Mouse (Mus musculus) mature B cell (primary cell): Measurements from ENCODE around the gene Tnni1.

Experiments used
- in situ Hi-C: fragments of 300-500 bp; cut with MboI; formaldehyde crosslinking; loops from 2 replicates; pipeline ENCODE4 v1.14.3; 2019

The Tnni1 gene

DNA sequence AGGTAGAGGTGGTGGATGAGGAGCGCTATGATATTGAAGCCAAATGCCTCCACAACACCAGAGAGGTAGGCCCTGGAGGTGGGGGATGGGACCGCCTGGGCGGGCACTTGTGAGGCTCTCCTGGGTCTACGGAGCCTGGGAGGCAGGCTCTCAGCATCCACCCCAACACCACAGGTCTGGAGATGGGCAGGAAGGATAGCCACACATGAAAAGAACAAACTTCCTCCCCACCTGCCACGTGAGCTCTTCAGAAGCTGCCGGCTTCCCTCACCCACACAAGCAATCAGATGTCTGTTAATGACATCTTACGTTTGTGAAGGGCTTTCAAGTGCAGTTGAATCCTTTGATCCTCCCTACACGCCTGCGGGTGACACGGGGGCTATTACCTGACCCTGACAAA, 28.3 kb downstream of the Tnni1 start:
- in situ Hi-C loops: no loop called here

DNA sequence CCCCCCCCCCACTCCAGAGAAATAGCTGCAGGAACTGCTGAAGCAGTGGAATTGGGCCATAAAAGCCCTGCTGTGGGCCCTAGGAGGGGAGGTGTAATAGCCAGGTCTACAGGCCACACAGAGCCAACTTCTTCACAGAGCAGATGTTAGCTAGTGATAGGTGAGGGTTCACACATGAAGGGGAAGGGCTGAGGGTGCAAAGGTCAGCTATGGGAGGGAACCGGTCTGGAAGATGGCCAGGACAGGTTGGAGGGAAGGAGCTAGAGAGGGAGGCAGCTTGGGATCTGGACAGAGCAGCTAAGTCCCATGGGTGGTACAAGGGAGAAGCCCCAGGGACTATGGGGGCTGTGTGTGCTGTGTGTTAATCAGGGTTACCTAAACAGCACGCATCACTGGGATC, 30.9 kb downstream of the Tnni1 start:
- in situ Hi-C loops: no loop called here

DNA sequence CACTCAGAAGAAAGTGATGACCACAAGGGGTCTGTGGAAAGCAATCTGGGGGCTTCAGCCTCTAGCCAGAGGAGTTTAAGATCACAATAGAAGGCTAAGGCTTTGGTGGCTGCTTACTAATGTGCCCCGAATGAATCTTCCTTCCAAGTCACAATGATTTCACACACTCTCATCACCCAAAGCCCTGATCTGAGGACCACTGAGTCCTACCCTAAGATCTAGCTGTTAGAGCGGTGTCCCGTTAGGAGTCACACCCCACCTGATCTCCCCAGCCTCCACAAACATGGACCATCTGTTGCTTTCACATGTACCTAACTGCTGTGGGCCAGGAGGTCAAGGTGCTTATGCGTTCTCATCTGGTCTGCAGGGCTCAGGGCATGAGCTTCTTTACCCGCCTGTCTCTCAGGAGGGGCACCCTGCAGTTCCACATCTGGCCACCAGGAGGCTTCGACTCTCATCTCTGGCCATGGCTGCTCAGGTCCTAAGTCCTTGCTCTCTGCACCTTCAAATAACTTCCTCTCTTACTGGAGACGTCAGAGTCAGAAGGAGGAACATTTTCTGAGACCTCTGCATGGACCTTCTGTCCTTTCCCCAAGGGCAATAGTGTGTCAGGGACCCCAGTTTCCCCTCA, 31.9 kb downstream of the Tnni1 start:
- in situ Hi-C loops: no loop called here

DNA sequence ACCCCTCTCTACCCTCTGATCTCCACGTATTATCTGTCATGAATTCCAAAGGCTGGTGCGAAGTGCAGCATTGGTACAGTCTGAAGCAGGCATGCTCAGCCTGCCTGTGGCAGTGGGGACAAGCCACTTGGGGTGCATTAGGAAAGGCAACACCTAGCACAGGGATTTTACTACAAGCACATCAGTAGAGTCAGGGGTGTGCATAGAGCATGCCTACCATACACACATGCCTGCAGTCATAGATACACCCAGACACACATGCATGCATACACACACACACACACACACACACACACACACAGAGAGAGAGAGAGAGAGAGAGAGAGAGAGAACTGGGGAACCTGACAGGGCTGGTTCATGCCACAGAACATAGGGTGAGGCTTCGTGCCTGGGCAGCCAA, 33.0 kb downstream of the Tnni1 start:
- in situ Hi-C loops: no loop called here

DNA sequence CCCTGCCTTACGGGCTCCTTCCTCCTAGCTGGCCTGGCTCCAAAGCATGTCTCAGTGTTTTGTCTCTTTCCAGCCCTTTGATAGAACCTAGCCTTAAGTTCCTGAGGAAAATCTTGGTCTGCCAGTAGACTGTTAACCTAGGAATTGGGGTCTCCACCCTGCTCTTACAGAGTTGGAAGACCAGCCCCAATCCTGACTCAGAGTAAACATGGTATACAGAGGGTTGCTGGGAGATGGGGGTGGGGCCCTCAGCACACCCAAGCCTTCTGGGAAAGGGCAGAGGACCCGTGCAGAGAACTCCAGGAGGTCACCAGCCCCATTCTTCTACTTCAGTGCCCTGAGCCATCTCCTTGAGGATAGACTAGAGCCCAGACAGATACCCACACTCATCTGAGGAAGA, 33.4 kb downstream of the Tnni1 start:
- in situ Hi-C loops: no loop called here

DNA sequence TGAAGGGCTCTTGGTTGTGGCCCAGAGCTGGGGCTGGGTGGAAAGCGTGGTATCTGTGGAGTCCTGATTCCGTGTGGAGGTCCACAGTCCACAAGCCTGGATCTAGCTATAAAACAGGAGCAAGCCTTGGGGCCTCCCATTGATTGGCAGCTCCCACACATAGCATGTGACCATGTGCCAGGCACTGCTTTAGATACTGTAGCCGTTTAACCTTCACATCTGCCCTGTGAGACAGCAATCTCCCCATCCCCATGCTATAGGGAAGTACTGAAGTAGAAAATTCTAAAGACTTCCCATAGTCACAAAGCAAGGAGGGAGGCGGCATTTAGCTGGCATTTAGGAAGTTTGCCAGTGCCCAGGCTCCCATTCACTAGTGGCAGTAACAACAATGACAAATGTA, 33.8 kb downstream of the Tnni1 start:
- in situ Hi-C loops: no loop called here

DNA sequence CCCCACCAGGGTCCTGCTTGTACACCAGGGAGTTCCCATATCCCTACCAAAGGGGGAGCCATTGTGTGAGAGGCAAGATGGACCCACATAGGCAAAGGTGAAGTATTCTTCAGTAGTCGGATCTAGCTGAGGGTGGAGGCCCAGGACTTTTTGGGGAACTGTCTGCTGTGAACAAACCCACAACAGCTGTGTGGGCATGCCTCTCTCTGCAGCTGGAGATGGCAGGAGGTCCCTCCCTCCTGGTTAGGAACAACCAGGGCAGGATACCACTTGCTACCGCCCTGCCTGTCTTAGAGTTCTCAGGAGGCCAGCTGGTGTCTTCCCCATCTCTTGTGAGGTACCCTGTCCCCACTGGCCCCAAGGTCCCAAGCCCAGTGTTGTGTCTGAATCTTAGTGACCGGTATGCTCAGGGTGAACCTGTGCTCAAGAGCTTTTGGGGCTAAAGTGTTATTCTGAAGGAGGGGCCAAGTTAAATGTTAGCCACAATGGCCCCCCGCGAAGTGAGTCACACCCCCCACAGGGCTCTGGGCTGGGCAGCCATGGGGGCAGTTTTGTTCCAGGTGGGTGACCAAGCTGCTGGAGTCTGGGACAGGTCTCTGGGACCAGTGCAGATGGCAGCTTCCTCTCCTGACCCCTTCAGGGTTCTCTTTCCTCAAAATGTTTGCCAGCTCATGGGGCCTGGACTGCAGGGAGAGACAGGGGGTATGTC, 34.6 kb downstream of the Tnni1 start:
- in situ Hi-C loops: no loop called here

DNA sequence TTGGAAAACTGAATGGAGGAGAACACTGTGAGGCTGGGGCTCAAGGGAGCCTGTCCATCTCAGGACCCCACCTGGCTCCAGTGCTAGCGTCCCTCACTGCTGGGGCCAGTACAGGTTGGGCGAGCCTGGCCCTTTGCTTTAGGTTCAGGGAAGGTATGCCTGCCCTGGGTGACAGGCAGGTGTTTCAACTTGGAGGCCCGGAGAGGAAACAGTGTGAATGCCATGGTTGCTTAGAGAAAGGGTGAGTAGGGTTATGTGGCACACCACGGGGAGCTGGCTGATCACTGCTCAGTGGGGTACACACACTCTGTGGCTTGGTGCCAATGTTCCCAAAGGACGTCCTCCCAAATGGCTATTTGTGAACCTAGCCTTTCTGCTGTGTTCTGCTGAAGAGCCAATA, 35.3 kb downstream of the Tnni1 start:
- in situ Hi-C loops: no loop called here

DNA sequence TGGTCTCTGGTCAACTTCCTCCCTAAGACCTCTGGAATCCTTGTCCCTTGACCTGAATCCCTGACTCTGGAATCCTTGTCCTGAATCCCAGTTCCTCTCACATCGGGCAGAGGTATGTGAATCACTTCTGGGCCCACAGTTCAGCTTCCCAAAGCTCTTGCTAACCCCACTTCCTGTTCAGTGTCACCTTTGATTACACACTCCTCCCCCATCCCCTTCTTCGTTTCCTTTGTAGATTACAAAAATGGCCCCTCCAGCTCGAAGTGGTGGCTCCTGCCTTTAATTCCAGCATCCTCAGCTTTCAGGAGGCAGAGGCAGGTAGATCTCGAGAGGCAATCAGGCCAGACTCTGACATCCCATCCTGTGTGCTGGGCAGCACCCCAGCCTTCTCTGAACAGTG, 38.4 kb downstream of the Tnni1 start:
- in situ Hi-C loops: no loop called here

DNA sequence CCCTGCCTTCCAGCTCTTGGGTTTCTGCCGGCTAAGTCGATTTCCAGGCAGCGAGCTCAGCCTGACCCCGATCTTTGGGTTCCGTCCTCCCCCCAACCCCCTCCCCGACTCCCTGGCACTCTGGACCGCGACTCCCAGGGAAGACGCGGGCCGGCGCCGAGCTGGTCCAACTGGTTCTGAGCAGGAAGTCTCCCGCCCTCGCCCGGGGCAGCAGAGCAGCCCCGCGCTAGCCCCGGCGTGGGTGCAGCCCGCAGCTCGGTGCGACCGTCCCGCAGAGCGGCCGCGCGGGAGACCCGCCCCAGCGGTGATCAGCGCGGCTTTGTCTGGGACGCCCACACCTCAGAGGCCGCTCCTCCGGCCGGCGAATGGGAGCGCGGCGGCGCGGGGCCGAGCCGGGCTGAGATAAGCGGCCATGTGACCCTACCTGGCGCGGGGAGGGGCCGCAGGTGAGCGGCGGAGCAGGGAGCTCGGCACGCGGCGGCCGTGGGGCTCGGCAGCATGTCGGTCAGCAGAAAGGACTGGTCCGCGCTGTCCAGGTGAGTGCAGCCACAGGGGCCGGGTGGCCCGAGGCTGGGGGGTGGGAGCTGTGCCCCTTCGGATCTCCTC, 39.4 kb downstream of the Tnni1 start, which contains the start of gene Lad1:
Lad1 (plus strand) TSS at position 118 of the 606 bp plus-strand sequence.
- in situ Hi-C loops: no loop called here

DNA sequence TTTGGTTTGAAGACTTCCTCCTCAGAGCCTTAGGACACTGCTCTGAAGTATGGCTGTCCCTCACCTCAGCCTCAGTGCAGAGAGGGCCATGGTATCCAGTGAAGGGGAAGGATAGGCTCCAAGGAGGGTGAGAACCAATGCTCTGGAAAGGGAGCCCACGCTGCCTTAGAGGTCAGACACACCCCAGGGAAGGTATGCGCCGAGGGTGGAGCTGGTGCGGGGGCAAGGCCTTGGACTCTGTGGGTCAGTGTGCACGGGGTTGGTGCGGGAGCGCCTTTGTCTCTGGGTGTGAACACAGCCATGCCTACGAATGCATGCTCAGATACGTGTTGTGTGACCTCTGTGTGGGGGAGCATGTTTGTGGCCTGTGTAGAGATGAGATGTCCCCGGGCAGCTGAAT, 40.8 kb downstream of the Tnni1 start:
- in situ Hi-C loops: no loop called here

DNA sequence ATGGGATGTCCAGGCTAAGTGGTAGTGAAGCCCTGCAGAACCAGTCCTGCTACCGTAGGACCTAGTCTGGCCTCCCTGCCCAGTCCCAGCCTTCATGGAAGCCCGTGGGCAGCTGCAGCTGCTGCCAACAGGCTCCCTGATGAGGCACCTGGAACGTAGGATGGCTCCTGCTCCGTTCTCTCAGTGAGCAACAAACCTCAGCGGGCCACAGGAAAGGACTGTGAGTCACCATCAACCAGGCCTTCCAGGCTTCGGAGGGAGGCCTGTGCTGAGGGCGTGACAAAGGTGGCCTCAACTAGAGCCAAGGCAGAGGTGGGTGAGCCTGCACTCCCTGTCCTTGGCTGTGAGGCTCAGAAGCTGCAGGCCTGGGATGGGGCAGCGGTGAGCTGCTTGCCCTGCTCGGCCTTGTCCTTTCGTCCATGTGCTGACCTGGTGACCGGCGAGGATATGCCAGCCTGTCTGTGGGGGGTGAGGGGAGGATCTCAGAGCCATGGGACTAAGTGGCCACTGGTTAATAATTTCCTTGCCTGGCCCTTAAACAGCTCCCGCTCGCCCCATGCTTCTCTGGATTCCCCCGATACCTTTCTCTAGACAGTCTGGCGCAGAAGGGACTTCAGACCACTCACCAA, 41.6 kb downstream of the Tnni1 start:
- in situ Hi-C loops: no loop called here

DNA sequence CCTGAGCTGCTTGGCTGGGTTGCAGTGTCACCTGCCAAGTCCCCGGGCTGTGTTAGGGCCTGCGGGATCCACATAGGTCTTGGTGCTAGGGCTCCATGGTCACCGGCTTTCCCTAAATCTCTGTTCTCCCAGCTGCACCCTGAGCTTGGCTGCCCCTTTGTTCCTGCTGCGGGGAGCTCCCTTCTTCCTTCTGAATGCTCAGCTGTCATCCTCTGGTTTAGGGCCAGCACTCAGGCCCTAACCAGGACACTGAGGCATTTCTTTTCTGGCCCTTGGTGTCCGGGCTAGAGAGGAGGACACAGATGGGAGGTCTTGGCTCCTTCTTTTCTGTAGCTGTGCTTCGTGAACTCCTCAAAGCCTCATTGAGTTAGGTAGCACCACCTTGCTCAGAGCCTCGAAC, 42.5 kb downstream of the Tnni1 start:
- in situ Hi-C loops: no loop called here

DNA sequence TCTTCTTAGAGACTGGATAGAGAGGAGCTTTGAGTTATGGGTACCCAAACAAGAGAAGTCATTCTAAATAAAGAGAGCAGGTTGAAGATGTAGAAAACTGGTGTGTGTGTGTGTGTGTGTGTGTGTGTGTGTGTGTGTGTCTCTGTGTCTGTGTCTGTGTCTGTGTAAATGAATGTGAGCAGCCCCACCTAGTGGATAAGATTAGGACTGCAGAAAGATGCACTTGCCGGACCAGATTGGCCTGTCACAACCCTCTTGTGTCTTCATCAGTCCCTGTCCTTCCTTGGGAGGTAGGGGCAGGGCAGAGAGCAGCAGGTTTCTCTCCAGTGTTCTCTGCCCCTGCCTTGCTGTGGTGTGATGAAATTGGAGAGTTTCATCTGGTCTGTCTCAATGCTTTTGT, 49.7 kb downstream of the Tnni1 start:
- in situ Hi-C loops: no loop called here

DNA sequence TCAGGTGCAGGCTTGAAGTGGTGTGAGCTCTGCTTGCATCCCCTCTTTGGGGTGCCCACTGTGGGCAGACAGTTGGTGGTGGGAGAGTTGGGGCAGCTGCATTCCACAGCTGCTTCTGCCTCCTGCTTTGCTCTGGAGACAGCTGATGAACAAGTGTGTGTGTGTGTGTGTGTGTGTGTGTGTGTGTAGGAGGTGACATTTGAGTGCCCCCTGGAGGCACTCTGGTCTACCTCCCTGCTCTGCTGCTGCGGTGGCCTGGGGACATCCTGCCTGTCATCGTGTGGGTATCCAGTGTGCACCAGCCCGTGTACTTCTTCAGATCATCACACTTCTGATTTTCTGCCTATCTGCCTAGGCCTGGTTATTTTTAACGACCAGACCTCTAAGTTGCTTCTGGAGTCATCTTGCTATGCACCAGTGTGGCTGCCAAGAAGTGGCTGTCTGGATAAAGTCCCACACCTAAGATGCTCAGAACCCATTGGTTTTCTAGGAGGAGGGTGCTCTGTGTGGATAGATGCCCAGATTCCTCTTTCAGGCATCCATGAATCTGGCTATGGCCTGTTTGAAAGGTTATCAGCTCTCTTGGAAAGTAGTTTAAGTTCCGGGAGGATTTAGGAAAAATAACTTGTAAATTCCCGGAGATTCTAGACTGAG, 55.1 kb downstream of the Tnni1 start:
- in situ Hi-C loops: no loop called here

DNA sequence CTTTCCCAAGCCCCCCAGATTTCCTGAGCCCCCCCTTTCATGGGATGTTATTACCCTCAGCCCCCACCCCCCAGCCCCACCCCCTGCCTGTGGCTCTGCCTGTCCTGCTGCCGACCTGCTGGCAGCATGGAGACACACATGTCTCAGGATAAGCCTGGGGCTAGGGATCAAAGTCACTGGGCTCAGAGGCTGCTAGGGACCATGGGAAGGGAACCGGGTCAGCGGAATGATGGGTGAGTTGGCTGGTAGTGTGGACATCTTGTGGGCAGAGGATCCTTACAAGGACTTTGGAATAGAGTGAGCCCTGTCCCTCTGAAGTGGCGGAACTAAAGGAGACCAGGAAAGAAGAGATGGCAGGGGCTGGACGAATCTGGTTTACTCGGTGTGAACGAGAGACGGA, 55.7 kb downstream of the Tnni1 start:
- in situ Hi-C loops: no loop called here

DNA sequence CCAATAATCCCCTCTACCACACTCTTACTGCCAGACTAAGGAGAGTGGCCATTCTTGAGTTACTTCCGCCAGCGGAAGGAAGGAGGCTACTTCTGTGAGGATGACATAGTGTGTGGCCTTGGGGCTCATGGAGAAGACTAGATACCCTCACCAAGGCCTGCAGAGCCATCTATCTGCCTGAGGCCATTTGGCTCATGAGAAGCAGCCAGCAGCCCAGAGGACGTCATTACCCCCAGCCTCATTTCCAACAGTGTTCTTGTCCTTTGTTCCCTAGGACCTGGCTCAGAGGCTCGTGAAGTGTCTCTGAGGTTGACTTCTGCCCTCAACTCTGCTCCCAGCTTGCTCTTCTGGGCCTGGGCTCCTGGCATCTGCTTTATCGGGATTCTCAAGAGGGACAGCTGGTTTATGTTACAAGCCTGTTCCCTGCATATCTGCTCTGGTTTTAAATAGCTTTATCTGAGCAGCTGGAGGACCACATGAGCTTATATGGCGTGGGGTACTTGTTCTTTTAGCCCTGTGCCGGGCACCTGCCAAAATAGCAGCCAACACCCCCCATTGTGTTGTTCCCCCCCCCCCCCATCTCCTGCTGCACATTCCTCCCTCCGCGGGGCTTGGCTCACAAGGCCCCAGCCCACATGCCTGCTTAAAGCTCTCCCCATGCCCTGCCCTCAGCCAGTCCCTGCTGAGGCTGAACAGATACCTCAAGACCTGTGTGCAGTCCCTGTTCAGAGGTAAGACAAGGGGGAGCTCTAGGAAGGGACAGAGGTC, 56.7 kb downstream of the Tnni1 start, which contains the start of gene Tnnt2:
Tnnt2 (plus strand) TSS at position 639 of the 768 bp plus-strand sequence.
- in situ Hi-C loops: no loop called here

DNA sequence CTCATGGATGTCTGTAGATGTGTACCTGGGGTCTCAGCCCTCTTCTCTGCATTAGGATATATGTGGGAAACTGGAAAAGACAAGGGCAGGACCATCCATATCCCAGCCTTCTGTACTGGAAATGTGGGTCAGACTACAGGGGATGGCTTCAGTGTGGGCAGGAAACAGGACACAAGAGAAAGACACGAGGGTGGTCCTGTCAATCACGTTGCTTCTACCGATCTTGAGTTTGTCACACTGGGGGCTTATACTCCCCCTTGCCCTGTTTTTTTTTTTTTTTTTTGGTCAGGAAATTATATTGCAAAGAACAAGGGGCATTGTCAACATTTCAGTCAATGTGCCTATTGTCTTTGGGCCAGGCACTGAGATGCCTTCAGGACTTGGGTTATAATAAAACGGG, 59.4 kb downstream of the Tnni1 start:
- in situ Hi-C loops: no loop called here

DNA sequence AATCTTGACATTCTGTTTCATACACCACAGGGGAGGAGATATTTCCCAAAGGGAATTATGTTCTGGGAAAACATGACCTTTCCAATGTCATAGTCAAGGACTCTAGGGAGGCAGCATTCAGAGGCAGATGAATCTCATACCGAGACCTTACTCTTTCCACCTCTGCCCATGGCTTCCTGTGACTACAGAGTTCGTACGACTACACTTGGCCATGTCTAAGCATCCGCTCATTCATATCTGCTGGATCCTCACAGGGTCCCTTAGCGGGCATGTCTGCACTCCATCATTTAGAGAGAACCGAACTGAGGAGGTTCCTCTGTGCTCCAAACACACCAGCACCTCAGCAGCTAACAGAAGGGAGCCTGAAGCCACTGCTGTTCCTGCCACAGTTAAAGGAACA, 59.8 kb downstream of the Tnni1 start:
- in situ Hi-C loops: no loop called here

DNA sequence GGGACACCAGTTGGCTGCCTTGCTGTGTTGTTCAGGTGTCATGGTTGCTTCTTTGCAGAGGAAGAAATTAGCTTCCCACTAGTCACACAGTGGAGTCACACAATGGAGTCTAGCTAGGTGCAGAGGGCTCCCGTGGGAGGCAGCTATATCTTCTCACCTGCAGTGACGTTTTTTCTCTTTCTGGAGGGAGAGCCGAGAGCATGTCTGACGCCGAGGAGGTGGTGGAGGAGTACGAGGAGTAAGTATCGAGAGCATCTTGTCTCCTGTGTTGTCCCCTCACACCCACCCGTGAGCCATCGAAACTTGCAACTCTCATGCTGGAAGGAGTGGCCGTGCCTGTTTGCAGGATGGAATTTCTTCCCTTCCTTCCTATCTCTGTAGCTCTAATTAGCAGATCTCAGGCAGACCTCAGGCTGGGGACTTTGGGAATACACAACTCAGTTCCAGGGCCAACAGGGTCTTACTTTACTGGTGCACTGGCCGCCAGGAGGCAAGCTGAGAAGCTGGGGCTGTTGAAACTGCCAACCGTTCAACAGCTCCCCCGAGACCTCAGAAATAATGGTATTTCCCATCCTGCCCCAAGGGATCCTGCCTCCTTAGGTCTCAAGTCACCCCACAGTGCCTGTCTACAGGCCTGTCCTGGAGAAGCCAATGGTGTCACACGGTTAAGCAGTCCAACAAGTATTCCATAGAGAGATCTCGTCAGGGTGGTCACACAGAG, 61.6 kb downstream of the Tnni1 start:
- in situ Hi-C loops: no loop called here
